Mouse (Mus musculus): ENCODE results near the gene Ift122. TPM values are rescaled to one million over a fixed set of nuclear protein-coding genes. Genes with fewer than 3 reads are reported as not detected.
A peak's percentile ranks its signal among the peaks of the same experiment; 100 is the strongest.

The Ift122 gene
- total and polyA plus RNA-seq, 3 experiments: 7.9 to 14.1 (median 8.6) TPM

GRCm38 (mm10) chr6:115940603-115941002 is 87.3 kb downstream of the Ift122 start:
- Histone ChIP-seq H3K27ac (ENCODE audit: insufficient read depth, low read depth) (no peak overlapping the region), H3K9ac (ENCODE audit: insufficient read depth, low read depth) (no peak overlapping the region), H3K27me3 (replicated peaks) (no peaks in the 10 kb centered on the region), H3K4me2 (ENCODE audit: insufficient read depth, low read depth, poor library complexity, severe bottlenecking) (no peak overlapping the region), H3K4me3 (replicated peaks in 1 of 3; ENCODE audit: low read depth in 2 of 3, low read length in 2 of 3, poor library complexity in 1 of 3) (no peak overlapping the region), H3K9me3 (replicated peaks; ENCODE audit: low read length) (no peaks in the 10 kb centered on the region), H3K4me1 (ENCODE audit: control insufficient read depth in 1 of 2, insufficient read depth in 2 of 2) (peaks cover 34 to 57% of the 10 kb centered on the region in 2 experiments), H3K36me3 (replicated peaks in 1 of 2; ENCODE audit: control insufficient read depth in 1 of 2, insufficient read depth in 1 of 2, low read length in 1 of 2) (no peaks in the 10 kb centered on the region), H3K79me2 (replicated peaks; ENCODE audit: control insufficient read depth, extremely low read depth, insufficient read depth, poor library complexity, severe bottlenecking) (no peaks in the 10 kb centered on the region)
- dilution Hi-C loops (cut with MboI; ENCODE audit: extremely low pct_ligation_motif_present, extremely low pct_unique_long_range_greater_than_20kb, low sequenced_read_pairs) (no loop called here), in situ Hi-C loops (cut with MboI; ENCODE audit: low pct_ligation_motif_present, low pct_unique_long_range_greater_than_20kb, low sequenced_read_pairs) (loop anchor here (5.0 kb wide), 1 partner anchor 33 kb away; no protein-coding TSS in a partner anchor)
- no peak for DNase-seq (ENCODE audit: extremely low read depth)
- no peak for TF ChIP-seq JUN (IDR thresholded peaks at IDR 0.05; ENCODE audit: insufficient read depth, low read depth, low read length)
- no peak for TF ChIP-seq UBTF (IDR thresholded peaks at IDR 0.05; ENCODE audit: low read depth, low read length)
- TF ChIP-seq TBP (conservative IDR thresholded peaks at IDR 0.05; ENCODE audit: low read depth, low read length): no peak
- TF ChIP-seq SIN3A (IDR thresholded peaks at IDR 0.05; ENCODE audit: low read length): no peak
- no peak for TF ChIP-seq MYC (IDR thresholded peaks at IDR 0.05; ENCODE audit: low read depth, low read length)
- TF ChIP-seq GABPA (IDR thresholded peaks at IDR 0.05; ENCODE audit: insufficient replicate concordance, low read depth, low read length): no peak
- no peak for TF ChIP-seq BHLHE40 (IDR thresholded peaks at IDR 0.05; ENCODE audit: low read depth, low read length)
- no peak for TF ChIP-seq ELF1 (IDR thresholded peaks at IDR 0.05; ENCODE audit: low read depth, low read length)
- TF ChIP-seq MAX (IDR thresholded peaks at IDR 0.05; ENCODE audit: low read length): no peak
- no peak for TF ChIP-seq MAZ (IDR thresholded peaks at IDR 0.05; ENCODE audit: low read depth, low read length)
- TF ChIP-seq ZNF384 (IDR thresholded peaks at IDR 0.05; ENCODE audit: low read depth, low read length): no peak
- TF ChIP-seq CTCF (conservative IDR thresholded peaks at IDR 0.05 in 1 of 2, IDR thresholded peaks at IDR 0.05 in 1 of 2; ENCODE audit: low read depth in 2 of 2, low read length in 2 of 2): no peak
- no peak for TF ChIP-seq HCFC1 (IDR thresholded peaks at IDR 0.05; ENCODE audit: low read depth, low read length)
- TF ChIP-seq NELFE (IDR thresholded peaks at IDR 0.05; ENCODE audit: low read depth, low read length): no peak
- no peak for TF ChIP-seq KAT2A (IDR thresholded peaks at IDR 0.05; ENCODE audit: insufficient replicate concordance, low read length)
- no peak for TF ChIP-seq USF1 (IDR thresholded peaks at IDR 0.05; ENCODE audit: low read depth, low read length)
- no peak for TF ChIP-seq EP300 (IDR thresholded peaks at IDR 0.05; ENCODE audit: low read length)
- TF ChIP-seq MXI1 (IDR thresholded peaks at IDR 0.05; ENCODE audit: low read depth, low read length): no peak
- TF ChIP-seq IRF4 (IDR thresholded peaks at IDR 0.05; ENCODE audit: low read depth, low read length): no peak

- Histone ChIP-seq H3K27ac (ENCODE audit: insufficient read depth, low read depth) (no peak overlapping the region), H3K4me2 (ENCODE audit: insufficient read depth, low read depth, poor library complexity, severe bottlenecking) (no peak overlapping the region)
Observed at GRCm38 (mm10) chr6:115941128-115941527, 87.9 kb downstream of the Ift122 start.

More at GRCm38 (mm10) chr6:115941128-115941527, 87.9 kb downstream of the Ift122 start:
- dilution Hi-C loops (cut with MboI; ENCODE audit: extremely low pct_ligation_motif_present, extremely low pct_unique_long_range_greater_than_20kb, low sequenced_read_pairs): no loop called here
- H3K9me3 ChIP-seq (replicated peaks; ENCODE audit: low read length): no peaks in the 10 kb centered on the region
- DNase-seq (ENCODE audit: extremely low read depth): peak; percentile 27
- 0 out of 2 replicates have a peak, but pooled peaks have one; percentile 13 for TF ChIP-seq MEF2A (IDR thresholded peaks at IDR 0.05; ENCODE audit: borderline replicate concordance, low read depth, low read length)
- TF ChIP-seq PAX5 (IDR thresholded peaks at IDR 0.05; ENCODE audit: low read length): no peak
- H3K79me2 ChIP-seq (replicated peaks; ENCODE audit: control insufficient read depth, extremely low read depth, insufficient read depth, poor library complexity, severe bottlenecking): no peaks in the 10 kb centered on the region
- peaks cover 37 to 62% of the 10 kb centered on the region in 2 experiments for H3K4me1 ChIP-seq (ENCODE audit: control insufficient read depth in 1 of 2, insufficient read depth in 2 of 2)
- no peaks in the 10 kb centered on the region for H3K36me3 ChIP-seq (replicated peaks in 1 of 2; ENCODE audit: control insufficient read depth in 1 of 2, insufficient read depth in 1 of 2, low read length in 1 of 2)
- H3K27me3 ChIP-seq (replicated peaks): no peaks in the 10 kb centered on the region
- no peak overlapping the region for H3K9ac ChIP-seq (ENCODE audit: insufficient read depth, low read depth)
- H3K4me3 ChIP-seq (replicated peaks in 1 of 3; ENCODE audit: low read depth in 2 of 3, low read length in 2 of 3, poor library complexity in 1 of 3): no peak overlapping the region
- in situ Hi-C loops (cut with MboI; ENCODE audit: low pct_ligation_motif_present, low pct_unique_long_range_greater_than_20kb, low sequenced_read_pairs): loop anchor here (5.0 kb wide), 1 partner anchor 34 kb away; no protein-coding TSS in a partner anchor
